Mouse (Mus musculus) MEL (cell line): ENCODE data around the gene Nkx1-2. TPM values are rescaled to one million over a fixed set of nuclear protein-coding genes. Genes with fewer than 3 reads are reported as not detected.

Experiments used
- DNase-seq: peaks from one replicate; pipeline ENCODE4 v3.0.0; 2011; ENCODE audit warnings: low read depth, low spot score
- H3K27ac ChIP-seq: 2 replicates; pipeline ENCODE4 v1.5.1; 2012; ENCODE audit warnings: low read depth, mild to moderate bottlenecking, control low read depth, low read length, moderate library complexity; ENCODE audit not compliant: control insufficient read depth
- H3K27me3 ChIP-seq, 2 experiments: fragments of 150-350 bp in 1 of 2; sonication (generic) in 1 of 2; 2 replicates each; pipeline ENCODE4 v1.6.1; 2012; ENCODE audit warnings: low read length in 2 of 2, mild to moderate bottlenecking in 2 of 2, improper control_type of control experiment in 1 of 2, moderate library complexity in 1 of 2; ENCODE audit not compliant: insufficient read depth in 2 of 2, control insufficient read depth in 1 of 2
- H3K36me3 ChIP-seq, 2 experiments: 2 replicates each; pipeline ENCODE4 v1.6.1; 2012 to 2014; ENCODE audit warnings: low read length in 2 of 2, improper control_type of control experiment in 1 of 2, inconsistent platforms in 1 of 2, mild to moderate bottlenecking in 1 of 2; ENCODE audit not compliant: insufficient read depth in 2 of 2, control insufficient read depth in 1 of 2
- H3K4me1 ChIP-seq, 2 experiments: fragments of 150-350 bp in 1 of 2; sonication (generic) in 1 of 2; 2 replicates each; pipeline ENCODE4 v1.6.1; 2012; ENCODE audit warnings: low read length in 2 of 2, improper control_type of control experiment in 1 of 2, mild to moderate bottlenecking in 1 of 2; ENCODE audit not compliant: insufficient read depth in 2 of 2, control insufficient read depth in 1 of 2
- H3K4me3 ChIP-seq, 2 experiments: fragments of 150-350 bp in 1 of 2; sonication (generic) in 1 of 2; 2 replicates each; pipeline ENCODE4 v1.5.1; 2012; ENCODE audit warnings: low read depth in 2 of 2, low read length in 2 of 2, mild to moderate bottlenecking in 2 of 2, moderate library complexity in 2 of 2, control low read depth in 1 of 2, improper control_type of control experiment in 1 of 2; ENCODE audit not compliant: control insufficient read depth in 1 of 2, insufficient read depth in 1 of 2
- H3K79me2 ChIP-seq: 2 replicates; pipeline ENCODE4 v1.6.1; 2012; ENCODE audit warnings: mild to moderate bottlenecking, low read length, moderate library complexity; ENCODE audit not compliant: control insufficient read depth, poor library complexity, insufficient read depth
- H3K9ac ChIP-seq: 2 replicates; pipeline ENCODE4 v1.6.1; 2012; ENCODE audit warnings: low read depth, mild to moderate bottlenecking, control low read depth, low read length, moderate library complexity; ENCODE audit not compliant: control insufficient read depth, poor library complexity, severe bottlenecking
- H3K9me3 ChIP-seq: fragments of 150-350 bp; sonication (generic); replicated peaks from 2 replicates; pipeline ENCODE4 v1.6.1; 2012; ENCODE audit warnings: mild to moderate bottlenecking, low read length, improper control_type of control experiment, moderate library complexity; ENCODE audit not compliant: insufficient read depth
- BHLHE40 ChIP-seq: IDR thresholded peaks from 2 replicates; pipeline ENCODE4 v1.6.1; 2012; ENCODE audit warnings: low read depth, mild to moderate bottlenecking, inconsistent platforms, low read length, improper control_type of control experiment, borderline replicate concordance
- CHD1 ChIP-seq: IDR thresholded peaks from 2 replicates; pipeline ENCODE4 v1.6.1; 2012; ENCODE audit warnings: low read depth, mild to moderate bottlenecking, inconsistent platforms, low read length, improper control_type of control experiment
- CHD2 ChIP-seq: IDR thresholded peaks from 2 replicates; pipeline ENCODE4 v1.6.1; 2011; ENCODE audit warnings: low read length, improper control_type of control experiment
- CTCF ChIP-seq, 3 experiments: IDR thresholded peaks in 2 of 3; conservative IDR thresholded peaks in 1 of 3; 2 replicates each; pipeline ENCODE4 v1.5.1; 2011 to 2012; ENCODE audit warnings: low read length in 3 of 3, low read depth in 2 of 3, mild to moderate bottlenecking in 2 of 3, improper control_type of control experiment in 1 of 3, inconsistent platforms in 1 of 3, mixed read lengths in 1 of 3, moderate library complexity in 1 of 3; ENCODE audit not compliant: control insufficient read depth in 1 of 3, insufficient read depth in 1 of 3, poor library complexity in 1 of 3, severe bottlenecking in 1 of 3
- ELF1 ChIP-seq: IDR thresholded peaks from 2 replicates; pipeline ENCODE4 v1.6.1; 2014; ENCODE audit warnings: low read depth, mild to moderate bottlenecking, inconsistent platforms, low read length, improper control_type of control experiment, moderate library complexity
- EP300 ChIP-seq, 2 experiments: IDR thresholded peaks; 2 replicates each; pipeline ENCODE4 v1.6.1; 2011; ENCODE audit warnings: improper control_type of control experiment in 2 of 2, low read length in 2 of 2, low read depth in 1 of 2, mild to moderate bottlenecking in 1 of 2
- ETS1 ChIP-seq: IDR thresholded peaks from 2 replicates; pipeline ENCODE4 v1.6.1; 2012; ENCODE audit warnings: low read depth, mild to moderate bottlenecking, inconsistent platforms, low read length, improper control_type of control experiment, moderate library complexity
- GABPA ChIP-seq: IDR thresholded peaks from 2 replicates; pipeline ENCODE4 v1.6.1; 2012; ENCODE audit warnings: low read depth, mild to moderate bottlenecking, inconsistent platforms, low read length, improper control_type of control experiment, moderate library complexity
- GATA1 ChIP-seq: IDR thresholded peaks from 2 replicates; pipeline ENCODE4 v1.6.1; 2011; ENCODE audit warnings: low read depth, low read length, improper control_type of control experiment
- HCFC1 ChIP-seq: IDR thresholded peaks from 2 replicates; pipeline ENCODE4 v1.6.1; 2012; ENCODE audit warnings: low read depth, mild to moderate bottlenecking, inconsistent platforms, low read length, improper control_type of control experiment, moderate library complexity
- JUND ChIP-seq: IDR thresholded peaks from 2 replicates; pipeline ENCODE4 v1.6.1; 2011; ENCODE audit warnings: low read depth, mild to moderate bottlenecking, improper control_type of control experiment, low read length
- KAT2A ChIP-seq: conservative IDR thresholded peaks from 2 replicates; pipeline ENCODE4 v1.6.1; 2012; ENCODE audit warnings: low read depth, low read length, improper control_type of control experiment, inconsistent platforms
- MAFK ChIP-seq: IDR thresholded peaks from 2 replicates; pipeline ENCODE4 v1.6.1; 2011; ENCODE audit warnings: low read depth, mild to moderate bottlenecking, low read length, improper control_type of control experiment, borderline replicate concordance
- MXI1 ChIP-seq: IDR thresholded peaks from 2 replicates; pipeline ENCODE4 v1.6.1; 2011; ENCODE audit warnings: mild to moderate bottlenecking, low read depth, low read length, improper control_type of control experiment
- MYB ChIP-seq: IDR thresholded peaks from 2 replicates; pipeline ENCODE4 v1.6.1; 2011; ENCODE audit warnings: mild to moderate bottlenecking, low read depth, low read length, improper control_type of control experiment
- NELFE ChIP-seq: IDR thresholded peaks from 2 replicates; pipeline ENCODE4 v1.6.1; 2011; ENCODE audit warnings: low read depth, low read length, improper control_type of control experiment
- POLR2A ChIP-seq, 2 experiments: IDR thresholded peaks; 2 replicates each; pipeline ENCODE4 v1.6.1; 2011 to 2012; ENCODE audit warnings: low read length in 2 of 2, mild to moderate bottlenecking in 2 of 2, control low read depth in 1 of 2, improper control_type of control experiment in 1 of 2, low read depth in 1 of 2, moderate library complexity in 1 of 2; ENCODE audit not compliant: control insufficient read depth in 1 of 2, insufficient read depth in 1 of 2, poor library complexity in 1 of 2
- POLR2AphosphoS2 ChIP-seq: IDR thresholded peaks from 2 replicates; pipeline ENCODE4 v1.6.1; 2011; ENCODE audit warnings: low read length, improper control_type of control experiment
- POLR2AphosphoS5 ChIP-seq: IDR thresholded peaks from 2 replicates; pipeline ENCODE4 v1.6.1; 2012; ENCODE audit warnings: low read depth, borderline replicate concordance, mild to moderate bottlenecking, inconsistent platforms, low read length, moderate library complexity, mixed read lengths
- RCOR1 ChIP-seq: IDR thresholded peaks from 2 replicates; pipeline ENCODE4 v1.6.1; 2012; ENCODE audit warnings: low read depth, mild to moderate bottlenecking, inconsistent platforms, low read length, improper control_type of control experiment
- SIN3A ChIP-seq: IDR thresholded peaks from 2 replicates; pipeline ENCODE4 v1.6.1; 2012; ENCODE audit warnings: low read length, improper control_type of control experiment, inconsistent platforms
- SMC3 ChIP-seq: IDR thresholded peaks from 2 replicates; pipeline ENCODE4 v1.6.1; 2011; ENCODE audit warnings: low read depth, low read length, improper control_type of control experiment
- TAL1 ChIP-seq: IDR thresholded peaks from 2 replicates; pipeline ENCODE4 v1.6.1; 2012; ENCODE audit warnings: mild to moderate bottlenecking, inconsistent platforms, low read length, moderate library complexity, mixed read lengths
- TBP ChIP-seq: IDR thresholded peaks from 2 replicates; pipeline ENCODE4 v1.8.0; 2011; ENCODE audit warnings: low read depth, low read length, improper control_type of control experiment
- UBTF ChIP-seq: IDR thresholded peaks from 2 replicates; pipeline ENCODE4 v1.6.1; 2012; ENCODE audit warnings: low read depth, mild to moderate bottlenecking, inconsistent platforms, low read length, improper control_type of control experiment, moderate library complexity, borderline replicate concordance; ENCODE audit not compliant: insufficient read depth
- USF1 ChIP-seq: IDR thresholded peaks from 2 replicates; pipeline ENCODE4 v1.6.1; 2014; ENCODE audit warnings: low read depth, mild to moderate bottlenecking, inconsistent platforms, low read length, improper control_type of control experiment, moderate library complexity
- USF2 ChIP-seq, 2 experiments: IDR thresholded peaks; 2 replicates each; pipeline ENCODE4 v1.6.1; 2011 to 2012; ENCODE audit warnings: improper control_type of control experiment in 2 of 2, low read length in 2 of 2, borderline replicate concordance in 1 of 2, inconsistent platforms in 1 of 2, low read depth in 1 of 2, mild to moderate bottlenecking in 1 of 2; ENCODE audit not compliant: insufficient read depth in 1 of 2
- ZC3H11A ChIP-seq: IDR thresholded peaks from 2 replicates; pipeline ENCODE4 v1.6.1; 2012; ENCODE audit warnings: low read depth, mild to moderate bottlenecking, inconsistent platforms, low read length, improper control_type of control experiment
- ZKSCAN1 ChIP-seq: IDR thresholded peaks from 2 replicates; pipeline ENCODE4 v1.6.1; 2012; ENCODE audit warnings: low read depth, mild to moderate bottlenecking, inconsistent platforms, low read length, improper control_type of control experiment, moderate library complexity
- ZMIZ1 ChIP-seq: IDR thresholded peaks from 2 replicates; pipeline ENCODE4 v1.6.1; 2012; ENCODE audit warnings: low read depth, mild to moderate bottlenecking, inconsistent platforms, low read length, improper control_type of control experiment, moderate library complexity
- ZNF384 ChIP-seq: IDR thresholded peaks from 2 replicates; pipeline ENCODE4 v1.6.1; 2012; ENCODE audit warnings: low read depth, mild to moderate bottlenecking, inconsistent platforms, low read length, improper control_type of control experiment
- polyA plus RNA-seq, 2 experiments: library from polyadenylated mRNA; stranded (reverse) in 1 of 2; unstranded in 1 of 2; fragments of >175 nt in 1 of 2; fragments of >200 nt in 1 of 2; gene quantifications; 2 replicates each; pipeline versions ENCODE4 v1.2.1 to v1.2.4; 2012; ENCODE audit warnings: low replicate concordance in 2 of 2, low read depth in 1 of 2; ENCODE audit not compliant: insufficient read length in 2 of 2, insufficient read depth in 1 of 2, missing spikeins in 1 of 2
- total RNA-seq: library from RNA; depleted of rRNA; stranded (reverse); fragments of 300-350 nt; gene quantifications from 2 replicates; pipeline ENCODE4 v1.2.3, GENCODE M21; 2012

Nkx1-2 gene
- total and polyA plus RNA-seq, 3 experiments, result 2.4 to 2.8 TPM; not detected in 1

DNA sequence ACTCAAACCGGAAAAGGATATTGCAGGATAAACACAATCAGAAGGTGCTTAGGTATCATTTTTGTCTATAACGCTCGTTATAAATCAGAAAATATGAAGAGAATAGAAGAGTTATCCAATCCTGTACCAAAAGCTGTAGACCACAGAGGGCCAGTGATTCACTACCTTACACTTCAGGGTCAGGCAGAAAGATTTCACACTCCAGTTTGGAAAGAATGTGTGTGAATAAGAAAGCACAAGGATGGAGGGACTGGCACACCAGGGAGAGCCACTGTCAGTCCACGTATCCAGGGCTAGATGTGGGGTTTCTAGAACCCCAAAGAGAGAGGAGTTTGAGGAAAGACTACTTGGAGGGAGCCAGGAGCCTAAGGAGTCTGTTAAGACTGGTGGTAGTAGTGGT, 22.5 kb downstream of the Nkx1-2 start:
- H3K27me3 ChIP-seq, result no peaks in the 10 kb centered on the region
- H3K36me3 ChIP-seq, result peaks cover 0 to 29% of the 10 kb centered on the region in 2 experiments; a peak in 2 of 4 replicates
- H3K4me1 ChIP-seq, result peaks cover 20 to 22% of the 10 kb centered on the region in 2 experiments
- peak overlapping the region; percentile 86 for H3K27ac ChIP-seq
- no peak for DNase-seq
- TF ChIP-seq ZKSCAN1, result no peak
- TF ChIP-seq RCOR1, result 0 out of 2 replicates have a peak, but pooled peaks have one; percentile 29
- peak overlapping the region; percentile 71 for H3K9ac ChIP-seq
- H3K79me2 ChIP-seq, result peaks cover 24% of the 10 kb centered on the region
- H3K9me3 ChIP-seq, result no peaks in the 10 kb centered on the region
- peak overlapping the region; percentile 55 to 67 for H3K4me3 ChIP-seq

DNA sequence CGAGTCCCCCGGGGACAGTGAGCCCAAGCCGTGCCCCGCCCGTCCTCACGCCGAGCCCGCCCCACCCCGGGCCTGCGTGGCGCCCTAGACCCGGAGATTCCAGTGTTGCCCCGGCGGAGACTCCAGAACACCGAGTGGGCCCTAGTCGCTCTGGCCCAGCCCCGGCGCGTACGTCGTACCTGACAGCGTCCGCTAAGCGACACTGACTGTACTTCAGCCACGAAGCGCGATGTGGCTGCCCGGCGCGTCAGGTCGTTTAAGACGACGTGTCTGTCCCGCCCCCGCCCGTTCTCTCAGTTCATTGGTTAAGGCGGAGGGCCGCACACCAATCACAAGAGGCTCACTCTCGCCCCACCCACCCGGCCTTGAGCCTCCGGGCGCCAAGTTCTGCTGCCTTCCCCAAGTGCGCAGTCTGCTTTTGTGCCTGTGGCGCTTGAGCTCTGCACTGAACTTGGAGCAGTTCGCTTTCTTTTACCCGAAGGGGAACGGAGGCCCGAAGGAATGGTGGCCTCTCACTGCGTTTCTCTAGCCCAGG, 23.3 kb downstream of the Nkx1-2 start, which contains the start of gene Oat:
Gene Oat (minus strand): TSS at position 283 of the 535 bp plus-strand sequence.
- peak within 1 kb of the TSS; percentile 86 for H3K27ac ChIP-seq
- H3K4me1 ChIP-seq, result peaks cover 22 to 24% of the 10 kb centered on the region in 2 experiments
- no peaks in the 10 kb centered on the region for H3K9me3 ChIP-seq
- TF ChIP-seq KAT2A, result no peak
- TF ChIP-seq POLR2AphosphoS2, result peak; percentile 99
- TF ChIP-seq ZKSCAN1, result no peak
- peak; percentile 55; the same call in 1 of the 2 replicates for TF ChIP-seq USF1
- peak; percentile 95 for TF ChIP-seq TBP
- TF ChIP-seq POLR2AphosphoS5, result peak; percentile 52; the same call in 1 of the 2 replicates
- TF ChIP-seq CHD1, result no peak
- TF ChIP-seq SMC3, result no peak
- TF ChIP-seq RCOR1, result no peak
- TF ChIP-seq POLR2A (IDR thresholded peaks at IDR 0.05; ENCODE audit: control insufficient read depth in 1 of 2, insufficient read depth in 1 of 2, low read depth in 1 of 2, low read length in 2 of 2, poor library complexity in 1 of 2), result peak; percentile 98 to 99
- TF ChIP-seq ZMIZ1, result peak; percentile 99
- no peak for TF ChIP-seq ZC3H11A
- TF ChIP-seq MYB, result no peak
- no peak for TF ChIP-seq USF2 (IDR thresholded peaks at IDR 0.05; ENCODE audit: borderline replicate concordance in 1 of 2, insufficient read depth in 1 of 2, low read depth in 1 of 2, low read length in 2 of 2)
- no peak for TF ChIP-seq CHD2
- TF ChIP-seq TAL1, result no peak
- TF ChIP-seq HCFC1, result peak; percentile 69
- TF ChIP-seq MAFK, result no peak
- TF ChIP-seq GABPA, result no peak
- TF ChIP-seq MXI1, result 0 out of 2 replicates have a peak, but pooled peaks have one; percentile 68
- peak; percentile 99 for TF ChIP-seq NELFE
- no peak for TF ChIP-seq ZNF384
- TF ChIP-seq GATA1, result no peak
- TF ChIP-seq EP300 (IDR thresholded peaks at IDR 0.05; ENCODE audit: low read depth in 1 of 2, low read length in 2 of 2), result no peak
- peak; percentile 65; the same call in 1 of the 2 replicates for TF ChIP-seq SIN3A
- TF ChIP-seq ETS1, result no peak
- no peak for TF ChIP-seq BHLHE40
- TF ChIP-seq ELF1, result peak; percentile 33; the same call in 1 of the 2 replicates
- no peak for TF ChIP-seq UBTF
- no peak for TF ChIP-seq JUND
- no peak for TF ChIP-seq CTCF (IDR thresholded peaks at IDR 0.05 in 2 of 3, conservative IDR thresholded peaks at IDR 0.05 in 1 of 3; ENCODE audit: control insufficient read depth in 1 of 3, insufficient read depth in 1 of 3, low read depth in 2 of 3, low read length in 3 of 3, poor library complexity in 1 of 3, severe bottlenecking in 1 of 3)

More for the DNA sequence above, 23.3 kb downstream of the Nkx1-2 start, which contains the start of gene Oat:
- peak; percentile 99 for DNase-seq
- Histone ChIP-seq H3K36me3 (peaks cover 0 to 35% of the 10 kb centered on the region in 2 experiments; a peak in 2 of 4 replicates), H3K27me3 (no peaks in the 10 kb centered on the region), H3K9ac (peak within 1 kb of the TSS; percentile 83), H3K4me3 (peak within 1 kb of the TSS; percentile 58 to 73), H3K79me2 (peaks cover 31% of the 10 kb centered on the region)
